Mouse (Mus musculus) heart, embryonic 14.5 days (tissue): Measurements from ENCODE around the gene Gm20661. TPM values are rescaled to one million over a fixed set of nuclear protein-coding genes. Genes with fewer than 3 reads are reported as not detected.
A peak's percentile ranks its signal among the peaks of the same experiment; 100 is the strongest.
"Not testable (repeated sequence)": the region's sequence is repeated elsewhere in the genome, so short reads cannot be mapped to it uniquely, and the experiment has no call there.

ENCODE experiments used
- ATAC-seq: fragments of 200-750 bp; cut with Nextera tagmentation; 2 replicates; pipeline ENCODE4 v1.8.0; 2017; ENCODE audit warnings: low read depth, moderate TSS enrichment; ENCODE audit not compliant: insufficient number of reproducible peaks, insufficient read depth, low FRiP score
- H3K27ac ChIP-seq, 2 experiments: fragments of 200-500 bp in 1 of 2; fragments of 300-500 bp in 1 of 2; sonication (generic) in 1 of 2; replicated peaks in 1 of 2; 2 replicates each; pipeline ENCODE4 v1.5.1; 2012 to 2014; ENCODE audit warnings: low read depth in 2 of 2, low read length in 2 of 2, control low read depth in 1 of 2, mild to moderate bottlenecking in 1 of 2, mixed read lengths in 1 of 2; ENCODE audit not compliant: control insufficient read depth in 1 of 2, insufficient read depth in 1 of 2
- H3K27me3 ChIP-seq: fragments of 300-500 bp; sonication (generic); 2 replicates; pipeline ENCODE4 v1.6.1; 2014; ENCODE audit warnings: mild to moderate bottlenecking, low read length, control low read depth; ENCODE audit not compliant: control insufficient read depth, insufficient read depth
- H3K36me3 ChIP-seq: fragments of 300-500 bp; sonication (generic); 2 replicates; pipeline ENCODE4 v1.6.1; 2014; ENCODE audit warnings: mild to moderate bottlenecking, control low read depth, low read length, mixed read lengths; ENCODE audit not compliant: control insufficient read depth, insufficient read depth
- H3K4me1 ChIP-seq, 2 experiments: fragments of 200-500 bp in 1 of 2; fragments of 300-500 bp in 1 of 2; sonication (generic) in 1 of 2; 2 replicates each; pipeline ENCODE4 v1.6.1; 2012 to 2014; ENCODE audit warnings: low read length in 2 of 2, control low read depth in 1 of 2, mixed read lengths in 1 of 2; ENCODE audit not compliant: control insufficient read depth in 2 of 2, insufficient read depth in 2 of 2
- H3K4me2 ChIP-seq: fragments of 300-500 bp; sonication (generic); 2 replicates; pipeline ENCODE4 v1.6.1; 2014; ENCODE audit warnings: mild to moderate bottlenecking, low read length
- H3K4me3 ChIP-seq, 2 experiments: fragments of 200-500 bp in 1 of 2; fragments of 300-500 bp in 1 of 2; sonication (generic) in 1 of 2; 2 replicates each; pipeline ENCODE4 v1.5.1; 2012 to 2014; ENCODE audit warnings: low read length in 2 of 2, mild to moderate bottlenecking in 2 of 2, control low read depth in 1 of 2, low read depth in 1 of 2, moderate library complexity in 1 of 2; ENCODE audit not compliant: control insufficient read depth in 1 of 2, insufficient read depth in 1 of 2
- H3K9ac ChIP-seq: fragments of 300-500 bp; sonication (generic); 2 replicates; pipeline ENCODE4 v1.6.1; 2014; ENCODE audit warnings: mild to moderate bottlenecking, low read length
- H3K9me3 ChIP-seq: fragments of 300-500 bp; sonication (generic); 2 replicates; pipeline ENCODE4 v1.6.1; 2016; ENCODE audit warnings: low read length, control low read depth; ENCODE audit not compliant: control insufficient read depth
- WGBS: fragments of 180-500 bp; shearing (Covaris S2); extraction: QIAGEN DNeasy Blood & Tissue Kit; methylation state at CpG from one replicate; pipeline ENCODE4 v1.1.7; 2014; 5-methylcytosine and 5-hydroxymethylcytosine counted together
- polyA plus RNA-seq: library from polyadenylated mRNA; unstranded; fragments of >200 nt; fragmentation: Nextera tagmentation; extraction: Ambion mirVana; gene quantifications from 2 replicates; pipeline ENCODE4 v1.2.1, GENCODE M21; 2014

Gene Gm20661
- polyA plus RNA-seq, 1 experiment from 2014 or later: 3.8 TPM

DNA sequence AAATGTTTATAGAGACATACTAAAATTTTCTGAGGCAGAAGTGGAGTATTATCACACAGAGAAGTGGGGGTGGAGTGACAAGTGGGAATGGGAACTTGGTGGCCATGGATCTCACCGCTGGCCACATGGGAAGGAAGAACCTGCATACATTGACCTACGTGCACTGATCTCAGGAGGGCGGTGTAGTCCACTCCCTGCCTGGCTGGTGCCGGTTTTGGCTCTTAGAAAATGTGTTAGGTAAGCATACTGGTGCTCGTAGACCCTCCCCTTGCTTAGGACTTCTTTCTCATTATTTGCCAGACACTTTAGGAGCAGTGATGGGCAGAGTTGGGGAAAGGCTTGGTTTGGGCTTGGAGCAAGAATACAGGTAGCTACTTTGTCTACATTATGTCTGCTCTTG lies 25.2 kb downstream of the Gm20661 start:
- H3K9me3 ChIP-seq: no peaks in the 10 kb centered on the region
- H3K4me3 ChIP-seq: no peak overlapping the region
- H3K36me3 ChIP-seq: peaks cover 2% of the 10 kb centered on the region; the same call in 1 of the 2 replicates
- H3K27ac ChIP-seq: no peak overlapping the region
- no peak for ATAC-seq
- H3K27me3 ChIP-seq: no peaks in the 10 kb centered on the region
- H3K4me1 ChIP-seq: peaks cover 4 to 19% of the 10 kb centered on the region in 2 experiments
- no peak overlapping the region for H3K4me2 ChIP-seq
- no peak overlapping the region for H3K9ac ChIP-seq
- WGBS: 89% methylated on average over 5 of the region's 5 CpGs

DNA sequence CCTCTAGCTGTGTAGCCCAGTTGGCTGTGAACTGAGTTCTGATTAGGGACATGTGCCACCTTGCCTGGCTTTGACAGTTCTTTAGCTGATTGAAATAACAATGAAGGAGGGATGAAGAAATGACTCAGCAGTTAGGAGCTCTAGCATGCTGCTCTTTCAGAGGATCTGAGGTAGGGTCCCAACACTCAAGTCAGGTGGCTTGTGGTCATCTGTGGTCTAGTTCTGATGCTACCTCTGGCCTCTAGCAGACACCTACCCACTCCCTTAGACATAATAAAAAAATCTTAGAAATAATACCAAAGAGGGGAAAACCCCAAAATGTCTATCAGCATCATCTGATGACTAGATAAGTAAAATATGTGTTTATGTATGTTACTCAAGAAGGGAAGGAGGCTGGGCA lies 27.5 kb downstream of the Gm20661 start:
- Histone ChIP-seq H3K9me3 (no peaks in the 10 kb centered on the region), H3K27ac (no peak overlapping the region), H3K4me1 (no peaks in the 10 kb centered on the region), H3K27me3 (no peaks in the 10 kb centered on the region), H3K4me2 (no peak overlapping the region), H3K9ac (no peak overlapping the region), H3K36me3 (peaks cover 8% of the 10 kb centered on the region; the same call in 1 of the 2 replicates), H3K4me3 (no peak overlapping the region)
- no peak for ATAC-seq

DNA sequence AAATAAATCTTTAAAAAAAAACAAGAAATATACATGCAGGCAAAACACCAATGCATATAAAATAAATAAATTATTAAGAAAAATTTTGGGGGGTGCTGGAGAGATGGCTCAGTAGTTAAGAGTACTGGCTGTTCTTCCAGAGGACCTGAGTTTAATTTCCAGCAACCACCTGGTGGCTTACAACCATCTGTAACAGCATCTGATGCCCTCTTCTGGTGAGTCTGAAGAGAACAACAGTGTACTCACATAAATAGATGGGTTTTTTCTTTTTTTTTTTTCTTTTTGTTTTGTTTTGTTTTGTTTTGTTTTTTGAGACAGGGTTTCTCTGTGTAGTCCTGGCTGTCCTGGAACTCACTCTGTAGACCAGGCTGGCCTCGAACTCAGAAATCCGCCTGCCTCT lies 30.7 kb downstream of the Gm20661 start:
- not testable (repeated sequence) for H3K4me2 ChIP-seq, H3K36me3 ChIP-seq, H3K9ac ChIP-seq, H3K27me3 ChIP-seq, H3K4me3 ChIP-seq, ATAC-seq, H3K27ac ChIP-seq, H3K9me3 ChIP-seq, H3K4me1 ChIP-seq
- WGBS: 97% methylated on average over 2 of the region's 2 CpGs

DNA sequence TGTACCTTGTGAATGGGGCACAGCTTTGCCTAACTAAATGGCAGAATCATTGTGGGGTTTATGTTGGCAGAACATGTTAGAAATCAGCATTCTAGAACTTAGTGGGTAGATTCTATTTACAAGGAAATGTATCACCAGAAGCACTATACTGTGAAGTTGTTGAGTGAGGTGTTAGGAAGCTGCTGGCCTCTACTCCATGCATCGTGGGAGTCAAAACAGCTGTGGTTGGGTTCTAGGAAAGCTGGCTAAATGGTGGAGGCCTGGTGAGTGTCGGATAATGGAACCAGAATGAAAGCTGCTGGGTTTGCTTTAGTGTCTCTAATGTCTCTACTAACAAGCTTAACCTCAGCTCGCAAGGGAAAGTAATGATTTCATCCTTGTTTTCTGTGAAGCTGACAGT lies 34.3 kb downstream of the Gm20661 start:
- Histone ChIP-seq H3K4me2 (no peak overlapping the region), H3K36me3 (peaks cover 8% of the 10 kb centered on the region; the same call in 1 of the 2 replicates)
- 69% methylated on average over 3 of the region's 3 CpGs for WGBS

DNA sequence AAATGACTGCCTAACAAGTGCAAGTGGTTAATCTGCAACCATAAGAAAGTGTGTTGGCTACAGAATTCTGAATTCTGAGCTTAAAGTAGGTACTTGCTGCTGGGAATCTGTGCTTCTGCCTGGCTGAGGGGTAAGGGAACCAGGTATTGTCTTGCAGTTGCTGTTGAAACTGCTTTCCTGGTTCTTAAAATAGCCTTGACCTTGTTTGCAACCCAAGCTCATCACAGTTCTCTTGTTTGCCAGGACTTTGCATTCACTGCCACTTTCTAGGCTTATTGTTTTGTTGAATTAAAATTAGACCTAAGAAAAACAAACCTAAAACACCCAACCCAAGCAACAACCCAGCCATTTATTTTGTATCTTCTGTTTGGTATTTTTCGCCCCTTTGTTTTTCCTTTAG lies 37.9 kb downstream of the Gm20661 start:
- Histone ChIP-seq H3K27ac (peak overlapping the region; percentile 45 to 66), H3K36me3 (peaks cover 20% of the 10 kb centered on the region), H3K4me2 (peak overlapping the region; percentile 38), H3K27me3 (no peaks in the 10 kb centered on the region), H3K9ac (peak overlapping the region; percentile 18), H3K4me1 (peaks cover 0 to 23% of the 10 kb centered on the region in 2 experiments; a peak in 2 of 4 replicates), H3K9me3 (no peaks in the 10 kb centered on the region), H3K4me3 (no peak overlapping the region)
- 98% methylated on average over 1 of the region's 1 CpGs for WGBS
- no peak for ATAC-seq

More for the DNA sequence above, 34.3 kb downstream of the Gm20661 start:
- no peak overlapping the region for H3K4me3 ChIP-seq
- H3K4me1 ChIP-seq: peaks cover 0 to 23% of the 10 kb centered on the region in 2 experiments; a peak in 2 of 4 replicates
- ATAC-seq: no peak
- H3K9ac ChIP-seq: no peak overlapping the region
- H3K27me3 ChIP-seq: no peaks in the 10 kb centered on the region
- no peak overlapping the region for H3K27ac ChIP-seq
- H3K9me3 ChIP-seq: no peaks in the 10 kb centered on the region

DNA sequence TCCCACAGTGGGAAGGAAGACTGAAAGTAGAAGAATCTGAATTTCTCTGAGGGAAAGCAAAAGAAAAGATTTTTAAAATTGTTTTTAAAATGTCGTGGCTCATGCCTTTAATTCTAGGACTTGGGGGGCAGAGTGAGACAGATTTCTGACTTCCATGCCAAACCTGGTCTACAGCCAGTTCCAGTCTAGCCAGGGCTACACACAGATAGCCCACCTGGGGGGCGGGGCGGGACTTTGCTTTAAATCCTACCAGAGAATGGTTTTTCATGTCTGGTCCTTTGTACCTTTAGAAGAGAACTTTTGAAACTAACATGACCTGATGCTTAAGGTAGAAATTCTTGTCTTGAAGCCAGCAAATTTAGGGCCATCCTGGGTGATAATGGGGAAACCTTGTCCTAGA lies 40.4 kb downstream of the Gm20661 start:
- no peak for ATAC-seq
- Histone ChIP-seq H3K36me3 (peaks cover 43% of the 10 kb centered on the region), H3K9ac (no peak overlapping the region), H3K27me3 (no peaks in the 10 kb centered on the region), H3K4me1 (peaks cover 0 to 23% of the 10 kb centered on the region in 2 experiments; a peak in 2 of 4 replicates), H3K9me3 (no peaks in the 10 kb centered on the region), H3K4me2 (no peak overlapping the region), H3K4me3 (no peak overlapping the region), H3K27ac (no peak overlapping the region)
- WGBS: 85% methylated on average over 3 of the region's 3 CpGs

DNA sequence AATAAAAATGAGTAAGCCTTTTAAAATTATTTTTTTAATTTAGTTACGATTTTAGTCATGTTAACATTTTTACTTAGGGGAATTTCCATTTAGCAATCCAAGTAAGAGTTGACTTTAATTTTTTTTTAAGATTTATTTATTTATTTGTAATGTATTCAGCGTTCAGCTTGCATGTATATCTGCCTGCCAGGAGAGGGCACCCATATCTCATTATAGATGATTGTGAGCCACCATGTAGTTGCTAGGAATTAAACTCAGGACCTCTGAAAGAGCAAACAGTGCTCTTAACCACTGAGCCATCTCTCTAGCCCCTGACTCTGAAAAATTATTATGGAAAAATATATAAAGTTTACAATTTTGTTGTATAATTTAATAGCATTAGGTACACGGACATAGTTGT lies 43.7 kb downstream of the Gm20661 start:
- Histone ChIP-seq H3K9ac (no peak overlapping the region), H3K4me3 (no peak overlapping the region), H3K4me1 (peaks cover 0 to 5% of the 10 kb centered on the region in 2 experiments; a peak in 1 of 4 replicates), H3K9me3 (no peaks in the 10 kb centered on the region), H3K27me3 (no peaks in the 10 kb centered on the region), H3K4me2 (no peak overlapping the region), H3K27ac (no peak overlapping the region), H3K36me3 (peaks cover 57% of the 10 kb centered on the region)
- WGBS: 91% methylated on average over 3 of the region's 3 CpGs
- ATAC-seq: no peak

DNA sequence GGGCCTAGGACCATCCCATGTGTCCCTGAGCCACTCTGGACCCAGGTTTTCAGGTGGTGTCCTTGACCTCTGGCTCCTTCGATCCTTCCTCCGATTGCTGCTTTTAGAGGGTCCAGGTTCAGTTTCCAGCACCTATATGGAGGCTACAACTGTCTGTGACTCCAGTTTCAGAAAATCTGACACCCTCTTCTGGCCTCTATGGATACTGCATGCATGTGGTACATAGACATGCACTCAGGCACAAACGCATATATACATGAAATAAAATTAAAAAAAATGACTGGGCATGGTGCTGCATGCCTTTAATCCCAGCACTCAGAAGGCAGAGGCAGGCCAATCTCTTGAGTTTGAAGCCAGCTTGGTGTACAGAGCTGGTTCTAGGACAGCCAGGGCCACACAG lies 45.0 kb downstream of the Gm20661 start:
- H3K4me2 ChIP-seq: no peak overlapping the region
- H3K4me3 ChIP-seq: no peak overlapping the region
- no peaks in the 10 kb centered on the region for H3K27me3 ChIP-seq
- no peak overlapping the region for H3K27ac ChIP-seq
- no peak overlapping the region for H3K9ac ChIP-seq
- 96% methylated on average over 3 of the region's 3 CpGs for WGBS
- peaks cover 68% of the 10 kb centered on the region for H3K36me3 ChIP-seq
- ATAC-seq: no peak
- no peaks in the 10 kb centered on the region for H3K4me1 ChIP-seq
- H3K9me3 ChIP-seq: no peaks in the 10 kb centered on the region
